Mouse (Mus musculus): ENCODE measurements around the gene Gpr135. TPM values are rescaled to one million over a fixed set of nuclear protein-coding genes. Genes with fewer than 3 reads are reported as not detected.
A peak's percentile ranks its signal among the peaks of the same experiment; 100 is the strongest.

Gene Gpr135
- polyA plus RNA-seq, 2 experiments: 0.13 to 0.49 TPM

DNA sequence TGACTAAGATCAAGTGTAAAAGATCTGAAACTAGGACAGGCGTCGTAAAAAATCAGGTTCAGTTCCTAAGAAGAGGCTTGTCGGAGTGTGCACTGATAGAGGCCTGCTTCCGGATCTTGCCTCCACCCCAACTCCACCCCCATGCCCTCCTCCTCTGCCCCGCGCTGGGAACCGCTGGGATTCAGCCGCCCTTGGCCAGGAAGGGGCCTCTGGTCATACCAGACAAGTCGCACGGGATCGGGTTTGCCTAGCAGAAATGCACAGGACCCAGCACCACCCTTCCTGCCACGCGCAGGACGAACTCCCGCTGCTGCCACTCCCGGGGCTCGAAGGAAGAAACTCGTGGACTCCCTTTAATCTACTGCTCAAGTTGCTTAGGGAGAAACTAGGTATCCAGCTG, 11.4 kb upstream of the Gpr135 start:
- Histone ChIP-seq H3K9me3 (ENCODE audit: control insufficient read depth, low read length) (no peaks in the 10 kb centered on the region), H3K27ac (no peak overlapping the region), H3K4me3 (ENCODE audit: insufficient read depth in 1 of 2, low read depth in 2 of 2, low read length in 2 of 2) (no peak overlapping the region), H3K4me1 (replicated peaks; ENCODE audit: control insufficient read depth in 2 of 2, insufficient read depth in 2 of 2, low read length in 1 of 2) (peaks cover 0 to 3% of the 10 kb centered on the region in 2 experiments; a peak in 3 of 4 replicates), H3K4me2 (ENCODE audit: low read depth) (peak overlapping the region; percentile 17; the same call in 1 of the 2 replicates), H3K9ac (replicated peaks) (no peak overlapping the region), H3K27me3 (ENCODE audit: control insufficient read depth, insufficient read depth, low read length) (peaks cover 9% of the 10 kb centered on the region; the same call in 1 of the 2 replicates), H3K36me3 (replicated peaks; ENCODE audit: control insufficient read depth, insufficient read depth, low read depth) (no peaks in the 10 kb centered on the region)
- 22% methylated on average over 18 of the region's 18 CpGs for whole genome bisulfite sequencing (ENCODE audit: insufficient replicate concordance)
- DNase-seq (ENCODE audit: low read depth in 3 of 3, low spot score in 3 of 3) (no peak), ATAC-seq (ENCODE audit: insufficient read depth) (no peak)
- no peak for TF ChIP-seq CTCF (IDR thresholded peaks at IDR 0.05; ENCODE audit: low read depth)
- TF ChIP-seq EP300 (IDR thresholded peaks at IDR 0.05; ENCODE audit: low read depth): no peak

DNA sequence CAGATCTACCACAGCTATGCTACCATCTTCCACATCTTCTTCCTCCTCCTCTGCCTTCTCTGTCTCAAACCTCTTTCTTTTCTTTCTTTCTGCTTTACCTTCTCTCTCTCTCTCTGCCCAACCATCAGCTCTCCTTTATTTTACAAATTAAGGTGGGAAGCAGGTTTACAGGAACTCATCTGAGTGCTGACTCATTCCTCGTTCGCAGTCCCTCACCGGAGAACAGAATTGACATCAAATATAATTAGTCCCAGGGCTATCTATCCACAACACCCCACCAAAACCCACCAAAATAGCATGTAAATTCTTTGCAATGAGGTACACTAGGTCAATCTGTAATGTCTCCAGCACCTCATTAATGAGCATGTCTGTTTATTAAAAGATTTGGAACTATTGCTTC, 11.0 kb upstream of the Gpr135 start:
- Histone ChIP-seq H3K9ac (replicated peaks) (no peak overlapping the region), H3K36me3 (replicated peaks; ENCODE audit: control insufficient read depth, insufficient read depth, low read depth) (no peaks in the 10 kb centered on the region), H3K27me3 (ENCODE audit: control insufficient read depth, insufficient read depth, low read length) (peaks cover 9% of the 10 kb centered on the region; the same call in 1 of the 2 replicates), H3K9me3 (ENCODE audit: control insufficient read depth, low read length) (no peaks in the 10 kb centered on the region), H3K4me3 (ENCODE audit: insufficient read depth in 1 of 2, low read depth in 2 of 2, low read length in 2 of 2) (no peak overlapping the region), H3K4me2 (ENCODE audit: low read depth) (no peak overlapping the region), H3K27ac (no peak overlapping the region), H3K4me1 (replicated peaks; ENCODE audit: control insufficient read depth in 2 of 2, insufficient read depth in 2 of 2, low read length in 1 of 2) (peaks cover 0 to 3% of the 10 kb centered on the region in 2 experiments; a peak in 2 of 4 replicates)
- ATAC-seq (ENCODE audit: insufficient read depth) (no peak), DNase-seq (ENCODE audit: low read depth in 3 of 3, low spot score in 3 of 3) (no peak)
- WGBS (ENCODE audit: insufficient replicate concordance): 40% methylated on average over 3 of the region's 3 CpGs
- no peak for TF ChIP-seq CTCF (IDR thresholded peaks at IDR 0.05; ENCODE audit: low read depth)
- no peak for TF ChIP-seq EP300 (IDR thresholded peaks at IDR 0.05; ENCODE audit: low read depth)

DNA sequence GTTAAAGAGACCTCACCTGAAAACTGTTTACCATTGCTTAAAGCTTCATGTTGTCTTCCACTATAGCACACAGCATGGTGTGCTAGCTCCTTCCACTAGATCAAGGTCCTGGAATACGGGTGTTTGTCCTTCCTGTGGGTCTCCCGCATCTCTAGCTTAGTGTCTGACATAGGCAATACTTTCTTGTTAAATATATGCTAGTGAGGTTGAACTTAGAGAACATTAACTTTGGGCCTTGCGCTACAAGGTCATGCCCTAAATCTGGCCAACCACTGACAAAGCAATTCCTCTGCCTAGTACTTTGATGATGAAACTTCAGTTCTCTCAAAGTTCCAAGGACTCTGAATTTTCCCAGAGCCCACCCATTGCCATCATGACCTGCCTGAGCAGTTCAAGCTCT, 7.3 kb upstream of the Gpr135 start:
- Histone ChIP-seq H3K9ac (replicated peaks) (no peak overlapping the region), H3K27me3 (ENCODE audit: control insufficient read depth, insufficient read depth, low read length) (no peaks in the 10 kb centered on the region), H3K36me3 (replicated peaks; ENCODE audit: control insufficient read depth, insufficient read depth, low read depth) (no peaks in the 10 kb centered on the region), H3K4me2 (ENCODE audit: low read depth) (no peak overlapping the region), H3K9me3 (ENCODE audit: control insufficient read depth, low read length) (no peaks in the 10 kb centered on the region), H3K4me3 (ENCODE audit: insufficient read depth in 1 of 2, low read depth in 2 of 2, low read length in 2 of 2) (no peak overlapping the region), H3K27ac (no peak overlapping the region), H3K4me1 (replicated peaks; ENCODE audit: control insufficient read depth in 2 of 2, insufficient read depth in 2 of 2, low read length in 1 of 2) (no peaks in the 10 kb centered on the region)
- 63% methylated on average over 3 of the region's 3 CpGs for WGBS (ENCODE audit: insufficient replicate concordance)
- ATAC-seq (ENCODE audit: insufficient read depth) (no peak), DNase-seq (ENCODE audit: low read depth in 3 of 3, low spot score in 3 of 3) (no peak)
- TF ChIP-seq EP300 (IDR thresholded peaks at IDR 0.05; ENCODE audit: low read depth) (no peak), CTCF (IDR thresholded peaks at IDR 0.05; ENCODE audit: low read depth) (no peak)

DNA sequence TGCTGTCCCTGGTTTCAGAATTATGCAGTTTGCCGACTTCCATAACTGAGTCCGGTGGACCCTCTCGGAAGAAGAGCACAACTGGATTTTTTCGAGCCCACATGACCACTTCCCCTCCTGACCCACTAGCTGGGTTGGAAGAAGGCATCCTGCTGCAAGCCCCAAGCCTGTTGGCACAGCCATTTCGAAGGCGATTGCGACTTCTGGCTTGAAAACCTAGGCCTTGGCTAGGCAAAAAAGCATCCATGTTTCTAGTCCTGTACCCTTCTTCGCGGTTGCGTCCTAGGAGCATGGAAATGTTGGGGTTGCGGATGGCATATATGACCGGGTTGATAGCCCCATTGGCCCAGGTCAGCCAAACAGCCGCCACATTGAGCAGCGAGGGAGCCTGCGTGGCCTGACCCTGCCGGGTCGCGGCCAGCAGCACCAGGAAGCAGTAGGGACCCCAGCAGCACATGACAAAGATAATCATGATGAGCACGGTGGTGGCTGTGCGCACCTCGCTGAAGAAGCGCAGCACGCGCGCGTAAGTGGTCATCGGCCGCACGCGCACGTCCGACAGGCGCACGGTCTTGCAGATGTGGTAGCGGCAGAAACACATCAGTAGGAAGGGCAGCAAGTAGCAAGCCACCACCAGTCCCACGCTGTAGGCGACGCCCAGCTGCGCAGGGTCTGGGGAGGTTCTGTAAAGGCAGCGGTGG, 1.1 kb downstream of the Gpr135 start:
- H3K4me3 ChIP-seq (ENCODE audit: insufficient read depth in 1 of 2, low read depth in 2 of 2, low read length in 2 of 2): peak overlapping the region; percentile 29 to 55
- no peak overlapping the region for H3K9ac ChIP-seq (replicated peaks)
- peak overlapping the region; percentile 76 for H3K4me2 ChIP-seq (ENCODE audit: low read depth)
- 0 out of 2 replicates have a peak, but pooled peaks have one; percentile 11 for ATAC-seq (ENCODE audit: insufficient read depth)
- no peaks in the 10 kb centered on the region for H3K9me3 ChIP-seq (ENCODE audit: control insufficient read depth, low read length)
- H3K27ac ChIP-seq: no peak overlapping the region
- H3K36me3 ChIP-seq (replicated peaks; ENCODE audit: control insufficient read depth, insufficient read depth, low read depth): no peaks in the 10 kb centered on the region
- H3K27me3 ChIP-seq (ENCODE audit: control insufficient read depth, insufficient read depth, low read length): peaks cover 29% of the 10 kb centered on the region
- H3K4me1 ChIP-seq (replicated peaks; ENCODE audit: control insufficient read depth in 2 of 2, insufficient read depth in 2 of 2, low read length in 1 of 2): no peaks in the 10 kb centered on the region
- no peak for TF ChIP-seq CTCF (IDR thresholded peaks at IDR 0.05; ENCODE audit: low read depth)
- TF ChIP-seq EP300 (IDR thresholded peaks at IDR 0.05; ENCODE audit: low read depth): no peak
- no peak for DNase-seq (ENCODE audit: low read depth in 3 of 3, low spot score in 3 of 3)
- WGBS (ENCODE audit: insufficient replicate concordance): 5% methylated on average over 40 of the region's 40 CpGs

DNA sequence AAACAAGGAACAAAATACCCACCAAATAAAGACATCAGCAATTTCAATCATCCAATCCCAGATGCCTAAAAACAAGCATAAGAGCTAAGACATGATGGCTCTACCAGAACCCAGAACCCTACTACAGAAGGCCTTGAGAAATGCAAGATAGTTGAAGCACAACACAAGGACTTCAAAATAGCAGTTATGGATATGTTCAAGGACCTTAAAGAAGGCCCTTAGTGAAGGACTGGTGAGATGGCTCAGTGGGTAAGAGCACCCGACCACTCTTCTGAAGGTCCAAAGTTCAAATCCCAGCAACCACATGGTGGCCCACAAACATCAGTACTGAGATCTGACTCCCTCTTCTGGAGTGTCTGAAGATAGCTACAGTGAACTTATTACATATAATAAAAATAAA, 13.1 kb downstream of the Gpr135 start:
- no peak overlapping the region for H3K27ac ChIP-seq
- ATAC-seq (ENCODE audit: insufficient read depth): no peak

More for the DNA sequence above, 13.1 kb downstream of the Gpr135 start:
- WGBS (ENCODE audit: insufficient replicate concordance): 38% methylated on average over 1 of the region's 1 CpGs
- Histone ChIP-seq H3K9me3 (ENCODE audit: control insufficient read depth, low read length) (no peaks in the 10 kb centered on the region), H3K36me3 (replicated peaks; ENCODE audit: control insufficient read depth, insufficient read depth, low read depth) (no peaks in the 10 kb centered on the region), H3K4me2 (ENCODE audit: low read depth) (no peak overlapping the region), H3K4me1 (replicated peaks; ENCODE audit: control insufficient read depth in 2 of 2, insufficient read depth in 2 of 2, low read length in 1 of 2) (no peaks in the 10 kb centered on the region), H3K4me3 (ENCODE audit: insufficient read depth in 1 of 2, low read depth in 2 of 2, low read length in 2 of 2) (no peak overlapping the region), H3K9ac (replicated peaks) (no peak overlapping the region), H3K27me3 (ENCODE audit: control insufficient read depth, insufficient read depth, low read length) (no peaks in the 10 kb centered on the region)
- no peak for TF ChIP-seq CTCF (IDR thresholded peaks at IDR 0.05; ENCODE audit: low read depth)
- no peak for TF ChIP-seq EP300 (IDR thresholded peaks at IDR 0.05; ENCODE audit: low read depth)
- no peak for DNase-seq (ENCODE audit: low read depth in 3 of 3, low spot score in 3 of 3)
